Mouse (Mus musculus) myocyte (in vitro differentiated cells): ENCODE results near the gene Ehd3.

Experiments
- CEBPB ChIP-seq: IDR thresholded peaks from 2 replicates; pipeline ENCODE4 v1.6.1; 2011; ENCODE audit warnings: mild to moderate bottlenecking, moderate library complexity; ENCODE audit not compliant: poor library complexity, insufficient read depth, severe bottlenecking
- E2F4 ChIP-seq: IDR thresholded peaks from one replicate; pipeline ENCODE4 v1.6.1; 2011; ENCODE audit warnings: mild to moderate bottlenecking, control low read depth, moderate library complexity; ENCODE audit not compliant: insufficient read depth
- MAX ChIP-seq: IDR thresholded peaks from one replicate; pipeline ENCODE4 v1.6.1; 2011; ENCODE audit warnings: low read depth, mild to moderate bottlenecking, control low read depth
- MYOD1 ChIP-seq, 3 experiments: IDR thresholded peaks; one replicate each; pipeline ENCODE4 v1.6.1; 2011; ENCODE audit warnings: control low read depth in 2 of 3, low read depth in 2 of 3, mild to moderate bottlenecking in 2 of 3, moderate library complexity in 1 of 3; ENCODE audit not compliant: insufficient read length in 2 of 3, control insufficient read depth in 1 of 3
- MYOG ChIP-seq, 3 experiments: IDR thresholded peaks; one replicate each; pipeline ENCODE4 v1.6.1; 2011; ENCODE audit warnings: control low read depth in 2 of 3, low read depth in 2 of 3, mild to moderate bottlenecking in 2 of 3; ENCODE audit not compliant: insufficient read length in 2 of 3, control insufficient read depth in 1 of 3, insufficient read depth in 1 of 3
- POLR2A ChIP-seq: IDR thresholded peaks from one replicate; pipeline ENCODE4 v1.6.1; 2011; ENCODE audit warnings: low read depth, mild to moderate bottlenecking, control low read depth, moderate library complexity; ENCODE audit not compliant: insufficient read length
- POLR2AphosphoS2 ChIP-seq: IDR thresholded peaks from one replicate; pipeline ENCODE4 v1.6.1; 2011; ENCODE audit warnings: low read depth, control low read depth; ENCODE audit not compliant: insufficient read length
- REST ChIP-seq: IDR thresholded peaks from one replicate; pipeline ENCODE4 v1.6.1; 2011; ENCODE audit warnings: mild to moderate bottlenecking, control low read depth, moderate library complexity; ENCODE audit not compliant: insufficient read depth, insufficient read length
- SRF ChIP-seq: IDR thresholded peaks from one replicate; pipeline ENCODE4 v1.6.1; 2011; ENCODE audit warnings: low read depth; ENCODE audit not compliant: control insufficient read depth, insufficient read length
- TCF12 ChIP-seq: IDR thresholded peaks from one replicate; pipeline ENCODE4 v1.6.1; 2011; ENCODE audit warnings: mild to moderate bottlenecking, control low read depth; ENCODE audit not compliant: poor library complexity, insufficient read depth, severe bottlenecking
- TCF3 ChIP-seq: IDR thresholded peaks from one replicate; pipeline ENCODE4 v1.6.1; 2011; ENCODE audit warnings: low read depth, control low read depth; ENCODE audit not compliant: insufficient read length
- USF1 ChIP-seq: IDR thresholded peaks from one replicate; pipeline ENCODE4 v1.6.1; 2011; ENCODE audit warnings: low read depth, mild to moderate bottlenecking, control low read depth, moderate library complexity

GRCm38 (mm10) chr17:73797706-73798105, 6.2 kb upstream of the Ehd3 start:
- TF ChIP-seq POLR2AphosphoS2 (no peak), TCF12 (no peak), POLR2A (no peak), MYOG (IDR thresholded peaks at IDR 0.05; ENCODE audit: control insufficient read depth in 1 of 3, insufficient read depth in 1 of 3, insufficient read length in 2 of 3, low read depth in 2 of 3) (no peak), MAX (no peak), MYOD1 (IDR thresholded peaks at IDR 0.05; ENCODE audit: control insufficient read depth in 1 of 3, insufficient read length in 2 of 3, low read depth in 2 of 3) (no peak), SRF (no peak), USF1 (no peak), E2F4 (no peak), TCF3 (no peak), CEBPB (no peak), REST (no peak)
